Mouse (Mus musculus): ENCODE measurements around the gene Rnasek. TPM values are rescaled to one million over a fixed set of nuclear protein-coding genes. Genes with fewer than 3 reads are reported as not detected.
A peak's percentile ranks its signal among the peaks of the same experiment; 100 is the strongest.

The Rnasek gene
- polyA plus RNA-seq, 1 experiment from 2014 or later = 207 TPM

DNA sequence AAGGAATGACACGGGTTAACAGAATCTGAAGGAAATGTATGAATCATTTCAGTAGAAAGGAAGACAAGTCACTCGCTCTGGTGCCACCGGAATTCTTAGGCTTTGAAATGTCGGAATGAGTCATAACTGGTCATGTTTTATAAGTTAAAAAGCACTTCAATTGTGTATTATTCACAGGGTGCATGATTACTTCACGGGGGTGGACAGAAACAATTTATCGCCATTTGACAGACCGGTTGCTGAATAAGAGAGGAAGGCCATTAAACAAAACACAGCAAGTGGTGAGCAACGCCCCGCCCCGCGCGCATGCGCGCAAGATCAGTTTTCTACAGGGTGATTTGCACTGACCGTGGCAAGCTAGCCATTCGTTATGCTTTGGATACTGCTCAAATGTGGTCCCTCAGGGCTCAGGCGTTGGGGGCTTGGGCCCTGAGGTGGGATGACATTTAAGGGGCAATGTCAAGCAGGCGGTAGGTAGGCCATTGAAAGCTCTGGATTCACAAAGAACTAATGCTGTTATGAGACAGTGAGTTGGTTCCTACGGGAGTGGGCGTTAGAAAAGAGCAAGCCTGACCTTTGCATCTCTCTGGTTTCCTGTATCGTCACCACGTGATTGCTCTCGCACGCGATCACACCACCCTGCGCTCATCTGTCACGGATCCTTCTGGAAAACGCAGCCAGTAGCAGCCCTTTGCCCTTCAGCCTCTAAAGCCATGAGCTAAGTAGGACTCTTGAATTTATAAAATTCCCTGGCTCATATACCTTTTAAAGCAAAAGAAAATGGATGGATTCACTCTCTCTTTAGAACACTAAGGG, 50.1 kb downstream of the Rnasek start:
- H3K36me3 ChIP-seq (ENCODE audit: control insufficient read depth, insufficient read depth, low read length) = no peaks in the 10 kb centered on the region
- peak overlapping the region; percentile 83 for H3K27ac ChIP-seq (ENCODE audit: low read length)
- no peak for ATAC-seq (ENCODE audit: insufficient read depth, low FRiP score)
- no peak overlapping the region for H3K4me2 ChIP-seq (ENCODE audit: low read depth, low read length)
- no peak overlapping the region for H3K4me3 ChIP-seq (replicated peaks; ENCODE audit: low read length)
- WGBS = 76% methylated on average over 28 of the region's 28 CpGs
- H3K9ac ChIP-seq (ENCODE audit: low read length) = no peak overlapping the region
- no peaks in the 10 kb centered on the region for H3K27me3 ChIP-seq (ENCODE audit: control insufficient read depth, insufficient read depth, low read length)
- no peaks in the 10 kb centered on the region for H3K9me3 ChIP-seq (replicated peaks; ENCODE audit: control insufficient read depth, low read length)
- H3K4me1 ChIP-seq (ENCODE audit: control insufficient read depth, insufficient read depth, low read length) = peaks cover 6% of the 10 kb centered on the region

MicroRNAs within 50 kb of the gene (microRNA counts, 519-probe panel; counts per million panel counts)
- microRNA mmu-miR-195 = 1,629 counts per million, percentile 24 among the panel's probes with 10 or more counts
- 2,065 counts per million, percentile 42 among the panel's probes with 10 or more counts for microRNA mmu-miR-497

Small RNAs within 50 kb of the gene (microRNA-seq; reads per million reads assigned to microRNA genes)
- gene Mir195a (867 reads per million, percentile 75 among the genes with 10 or more reads in this experiment), gene Mir497 (not detected), gene Mir497b (not detected)

Other genes with a start within 250 kb of the Rnasek start
- 485 and 494 TPM in 2 replicates for gene Gabarap, start 248.7 kb downstream of the Rnasek start, polyA plus RNA-seq (2015; fragmentation: Nextera tagmentation; extraction: Ambion mirVana)
- gene Phf23, start 244.1 kb downstream of the Rnasek start, polyA plus RNA-seq (2015; fragmentation: Nextera tagmentation; extraction: Ambion mirVana) = 44.3 and 47.9 TPM in 2 replicates
- gene Dvl2, start 239.2 kb downstream of the Rnasek start, polyA plus RNA-seq (2015; fragmentation: Nextera tagmentation; extraction: Ambion mirVana) = 17.7 and 22.3 TPM in 2 replicates
- gene Acadvl, start 224.4 kb downstream of the Rnasek start, polyA plus RNA-seq (2015; fragmentation: Nextera tagmentation; extraction: Ambion mirVana) = 115 and 119 TPM in 2 replicates
- 8.4 and 9.0 TPM in 2 replicates for gene Dlg4, start 222.9 kb downstream of the Rnasek start, polyA plus RNA-seq (2015; fragmentation: Nextera tagmentation; extraction: Ambion mirVana)
- 0.31 TPM in 1 of 2 replicates, not detected in the other for gene Asgr1, start 185.8 kb downstream of the Rnasek start, polyA plus RNA-seq (2015; fragmentation: Nextera tagmentation; extraction: Ambion mirVana)
- 0.71 and 0.72 TPM in 2 replicates for gene Asgr2, start 147.2 kb downstream of the Rnasek start, polyA plus RNA-seq (2015; fragmentation: Nextera tagmentation; extraction: Ambion mirVana)
- gene Mgl2, start 109.5 kb downstream of the Rnasek start, polyA plus RNA-seq (2015; fragmentation: Nextera tagmentation; extraction: Ambion mirVana) = 1.4 and 1.6 TPM in 2 replicates
- gene Clec10a, start 83.6 kb downstream of the Rnasek start, polyA plus RNA-seq (2015; fragmentation: Nextera tagmentation; extraction: Ambion mirVana) = 1.1 and 1.3 TPM in 2 replicates
- 1.5 and 1.9 TPM in 2 replicates for gene Slc16a11, start 27.1 kb downstream of the Rnasek start, polyA plus RNA-seq (2015; fragmentation: Nextera tagmentation; extraction: Ambion mirVana)
- 9.4 and 10.5 TPM in 2 replicates for gene Slc16a13, start 18.8 kb downstream of the Rnasek start, polyA plus RNA-seq (2015; fragmentation: Nextera tagmentation; extraction: Ambion mirVana)
- 12.1 and 13.9 TPM in 2 replicates for gene Bcl6b, start 10.0 kb downstream of the Rnasek start, polyA plus RNA-seq (2015; fragmentation: Nextera tagmentation; extraction: Ambion mirVana)
- 119 and 132 TPM in 2 replicates for gene 0610010K14Rik, start 1.9 kb downstream of the Rnasek start, polyA plus RNA-seq (2015; fragmentation: Nextera tagmentation; extraction: Ambion mirVana)
- gene Gm21988, start within 50 bp of the Rnasek start, polyA plus RNA-seq (2015; fragmentation: Nextera tagmentation; extraction: Ambion mirVana) = 9.6 and 10.2 TPM in 2 replicates
- gene Alox12, start 15.5 kb upstream of the Rnasek start, polyA plus RNA-seq (2015; fragmentation: Nextera tagmentation; extraction: Ambion mirVana) = 17.8 and 21.0 TPM in 2 replicates
- not detected in 2 replicates for gene Alox12e, start 82.8 kb upstream of the Rnasek start, polyA plus RNA-seq (2015; fragmentation: Nextera tagmentation; extraction: Ambion mirVana)
- 12.7 and 19.7 TPM in 2 replicates for gene Alox15, start 112.2 kb upstream of the Rnasek start, polyA plus RNA-seq (2015; fragmentation: Nextera tagmentation; extraction: Ambion mirVana)
- gene Pelp1, start 170.2 kb upstream of the Rnasek start, polyA plus RNA-seq (2015; fragmentation: Nextera tagmentation; extraction: Ambion mirVana) = 32.0 and 32.2 TPM in 2 replicates
- 14.7 and 14.8 TPM in 2 replicates for gene Arrb2, start 192.8 kb upstream of the Rnasek start, polyA plus RNA-seq (2015; fragmentation: Nextera tagmentation; extraction: Ambion mirVana)
- 37.4 and 37.9 TPM in 2 replicates for gene Med11, start 212.1 kb upstream of the Rnasek start, polyA plus RNA-seq (2015; fragmentation: Nextera tagmentation; extraction: Ambion mirVana)
- gene Zmynd15, start 219.6 kb upstream of the Rnasek start, polyA plus RNA-seq (2015; fragmentation: Nextera tagmentation; extraction: Ambion mirVana) = 0.45 and 0.97 TPM in 2 replicates
- gene Cxcl16, start 220.1 kb upstream of the Rnasek start, polyA plus RNA-seq (2015; fragmentation: Nextera tagmentation; extraction: Ambion mirVana) = 9.0 and 10.5 TPM in 2 replicates

All from stomach, embryonic 16.5 days (tissue).